Mouse (Mus musculus) left cerebral cortex, postnatal 10 days (tissue): ENCODE results near the gene Kbtbd7. TPM values are rescaled to one million over a fixed set of nuclear protein-coding genes. Genes with fewer than 3 reads are reported as not detected.
A peak's percentile ranks its signal among the peaks of the same experiment; 100 is the strongest.
"Not testable (repeated sequence)": the region's sequence is repeated elsewhere in the genome, so short reads cannot be mapped to it uniquely, and the experiment has no call there.

Source experiments
- DNase-seq, 2 experiments: peaks; one replicate each; pipeline ENCODE4 v3.0.0; 2021 to 2022; ENCODE audit warnings: low spot score in 2 of 2, mixed read lengths in 1 of 2; ENCODE audit errors: extremely low spot score in 1 of 2
- intact Hi-C: fragments of 180-260 bp; cut with DNase I; formaldehyde crosslinking; loops from one replicate; pipeline ENCODE4 v1.15.1; 2025
- total RNA-seq, 2 experiments: library from RNA; stranded (reverse); gene quantifications; 2 replicates each; pipeline ENCODE4 v1.2.3; 2021

Kbtbd7 gene
- total RNA-seq, 2 experiments from 2014 or later: 39.9 to 40.5 TPM

- intact Hi-C loops: no loop called here
- DNase-seq: no peak
Measured at GRCm38 (mm10) chr14:79441441-79441840, 15.1 kb downstream of the Kbtbd7 start.

- intact Hi-C loops: no loop called here
- no peak for DNase-seq
Measured at GRCm38 (mm10) chr14:79444601-79445000, 18.3 kb downstream of the Kbtbd7 start.

DNA sequence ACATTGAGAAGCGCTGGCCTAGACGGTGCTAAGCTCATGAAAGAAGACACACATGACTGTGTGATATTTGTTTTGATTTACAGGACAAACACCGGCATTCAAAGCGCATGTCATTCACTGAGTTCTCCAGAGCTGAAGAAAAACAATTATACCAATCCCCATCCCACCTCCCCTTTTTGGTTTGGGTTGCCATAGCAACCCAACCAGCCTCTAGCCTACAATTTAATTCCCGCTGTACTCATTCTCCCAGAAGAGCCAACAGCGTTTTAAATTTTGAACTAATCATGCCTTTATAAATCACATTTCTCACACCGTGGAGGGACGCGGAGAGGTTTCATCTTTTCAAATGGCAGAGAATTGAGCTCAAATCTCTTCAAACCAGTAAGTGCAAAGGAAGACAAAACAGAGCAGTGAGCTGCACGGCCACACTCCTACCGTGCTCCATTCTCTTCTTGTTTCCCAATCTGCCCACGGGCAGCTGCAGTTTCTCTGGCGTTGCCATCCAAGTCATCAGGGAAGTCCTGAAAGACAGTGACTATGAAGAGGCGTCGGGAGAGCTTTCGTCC is 18.8 kb downstream of the Kbtbd7 start:
- intact Hi-C loops: no loop called here
- DNase-seq: peak in 1 of 2 experiments; percentile 39

- intact Hi-C loops: not testable (repeated sequence)
Measured at GRCm38 (mm10) chr14:79451681-79452590, 25.6 kb downstream of the Kbtbd7 start, which contains the start of gene Kbtbd6. TSS of gene Kbtbd6 (plus strand) at chr14:79451835.

DNA sequence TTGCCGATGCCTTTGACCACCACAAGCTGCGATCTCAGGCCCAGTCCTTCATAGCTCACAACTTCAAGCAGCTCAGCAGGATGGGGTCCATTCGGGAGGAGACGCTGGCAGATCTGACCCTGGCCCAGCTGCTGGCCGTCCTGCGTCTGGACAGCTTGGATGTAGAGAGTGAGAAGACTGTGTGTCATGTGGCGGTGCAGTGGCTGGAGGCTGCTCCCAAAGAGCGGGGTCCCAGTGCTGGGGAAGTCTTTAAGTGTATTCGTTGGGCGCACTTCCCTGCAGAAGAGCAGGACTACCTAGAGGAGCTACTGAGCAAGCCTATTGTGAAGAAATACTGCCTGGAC is 26.3 kb downstream of the Kbtbd7 start:
- DNase-seq, intact Hi-C loops: not testable (repeated sequence)

More at GRCm38 (mm10) chr14:79451681-79452590, 25.6 kb downstream of the Kbtbd7 start, which contains the start of gene Kbtbd6:
- DNase-seq: peak; percentile 76 to 82

DNA sequence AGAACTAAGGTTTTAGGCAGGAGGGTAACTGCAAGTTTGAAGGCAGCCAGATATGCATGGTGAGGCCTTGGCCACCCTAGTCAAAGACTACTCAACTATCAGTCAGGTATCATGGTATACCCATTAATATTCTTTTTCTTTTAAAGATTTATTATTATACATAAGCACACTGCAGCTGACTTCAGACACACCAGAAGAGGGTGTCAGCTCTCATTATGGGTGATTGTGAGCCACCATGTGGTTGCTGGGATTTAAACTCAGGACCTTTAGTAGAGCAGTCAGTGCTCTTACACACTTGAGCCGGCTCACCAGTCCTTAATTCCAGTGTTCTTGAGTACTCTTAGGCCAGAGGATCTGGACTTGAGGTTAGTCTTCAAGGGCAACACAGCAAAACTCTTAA is 34.1 kb downstream of the Kbtbd7 start:
- intact Hi-C loops: loop anchor here (10.0 kb wide), 1 partner anchor 336 kb away; no protein-coding TSS in a partner anchor
- DNase-seq: no peak

DNA sequence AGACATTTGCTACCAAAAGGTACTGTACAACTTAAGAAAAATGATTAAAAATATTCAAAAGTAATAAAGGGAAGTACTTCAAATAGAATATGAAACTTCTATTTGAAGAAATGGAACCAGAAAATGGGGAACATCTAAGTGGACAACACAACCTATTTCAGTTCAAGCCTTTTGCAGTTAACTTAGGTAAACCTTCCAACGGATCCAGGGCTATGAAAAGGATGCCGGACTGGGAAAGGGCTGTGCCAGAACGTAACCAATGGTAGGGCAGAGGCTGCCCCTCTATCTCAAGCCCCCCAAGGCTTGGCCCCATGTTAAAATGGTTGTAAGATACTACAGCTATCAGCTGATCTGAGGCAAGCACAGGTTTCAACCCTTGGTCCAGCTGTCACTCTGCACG is 34.7 kb downstream of the Kbtbd7 start:
- intact Hi-C loops: loop anchor here (10.0 kb wide), 1 partner anchor 336 kb away; no protein-coding TSS in a partner anchor
- DNase-seq: no peak

- intact Hi-C loops: loop anchor here (5.0 to 10.0 kb wide), 2 partner anchors 73 to 341 kb away; partner anchors contain the start of gene Naa16
- DNase-seq: no peak
Measured at GRCm38 (mm10) chr14:79465623-79466022, 39.3 kb downstream of the Kbtbd7 start.

DNA sequence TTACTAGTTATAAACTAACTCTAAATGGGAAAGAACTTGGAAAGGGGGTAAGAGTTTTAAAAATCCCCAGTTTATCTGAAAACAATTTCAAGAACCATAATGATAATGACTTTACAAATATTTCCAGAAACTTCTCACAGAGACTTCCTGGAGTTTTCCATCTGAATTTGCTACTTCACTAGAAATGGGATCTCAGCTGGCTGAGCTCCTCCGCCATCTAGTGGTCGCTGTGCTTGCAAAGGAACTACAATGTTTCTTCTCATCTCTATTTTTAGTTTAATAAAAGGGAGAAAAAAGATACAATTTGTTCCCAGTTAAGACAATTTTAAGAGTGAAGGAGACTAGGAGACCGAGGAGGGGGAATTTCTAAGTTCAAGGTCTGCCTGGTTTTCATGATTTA is 41.3 kb downstream of the Kbtbd7 start:
- peak in 1 of 2 experiments; percentile 73 for DNase-seq
- intact Hi-C loops: loop anchor here (5.0 to 10.0 kb wide), 2 partner anchors 75 to 343 kb away; partner anchors contain the start of gene Naa16

- DNase-seq: no peak
- intact Hi-C loops: no loop called here
Measured at GRCm38 (mm10) chr14:79473384-79473783, 47.1 kb downstream of the Kbtbd7 start.

Other genes starting within 250 kb of the Kbtbd7 start
- gene Zfp957, start 179.1 kb upstream of the Kbtbd7 start, total RNA-seq: not detected
- 10 to 100 TPM; 36.9 to 37.9 TPM for gene Rgcc, start 124.9 kb upstream of the Kbtbd7 start, total RNA-seq
- 10 to 100 TPM; 10.7 to 11.2 TPM for gene Naa16, start 35.7 kb upstream of the Kbtbd7 start, total RNA-seq
- gene Mtrf1, start 28.7 kb upstream of the Kbtbd7 start, total RNA-seq: 1 to 10 TPM; 5.0 to 6.1 TPM
- 1 to 10 TPM; 1.5 to 1.7 TPM for gene Kbtbd6, start 25.3 kb downstream of the Kbtbd7 start, total RNA-seq
- gene Elf1, start 54.7 kb downstream of the Kbtbd7 start, total RNA-seq: 1 to 10 TPM; 4.8 to 5.0 TPM
- gene Wbp4, start 55.0 kb downstream of the Kbtbd7 start, total RNA-seq: 10 to 100 TPM; 42.6 to 44.1 TPM
- 10 to 100 TPM; 77.9 to 92.8 TPM for gene Sugt1, start 161.2 kb downstream of the Kbtbd7 start, total RNA-seq
- under 1 TPM; 0.75 to 0.77 TPM for gene Cnmd, start 235.7 kb downstream of the Kbtbd7 start, total RNA-seq